Mouse (Mus musculus): Measurements from ENCODE around the gene Mapk1ip1.

The Mapk1ip1 gene

GRCm38 (mm10) chr7:138845544-138846391 is at the start of gene Mapk1ip1, which contains the start of gene Ppp2r2d:
TSS of gene Mapk1ip1 (minus strand) at chr7:138846273.
TSS of gene Ppp2r2d (plus strand) at chr7:138846079.
- CTCF ChIA-PET = interaction anchor here (1.0 kb wide), 1 partner anchor 62 kb away, joined by 3 read pairs; no protein-coding TSS in a partner anchor

- CTCF ChIA-PET = interaction anchor here (0.6 kb wide), 1 partner anchor 379 kb away, joined by 3 read pairs; no protein-coding TSS in a partner anchor
Measured at GRCm38 (mm10) chr7:138885365-138886289, 39.6 kb upstream of the Mapk1ip1 start.

DNA sequence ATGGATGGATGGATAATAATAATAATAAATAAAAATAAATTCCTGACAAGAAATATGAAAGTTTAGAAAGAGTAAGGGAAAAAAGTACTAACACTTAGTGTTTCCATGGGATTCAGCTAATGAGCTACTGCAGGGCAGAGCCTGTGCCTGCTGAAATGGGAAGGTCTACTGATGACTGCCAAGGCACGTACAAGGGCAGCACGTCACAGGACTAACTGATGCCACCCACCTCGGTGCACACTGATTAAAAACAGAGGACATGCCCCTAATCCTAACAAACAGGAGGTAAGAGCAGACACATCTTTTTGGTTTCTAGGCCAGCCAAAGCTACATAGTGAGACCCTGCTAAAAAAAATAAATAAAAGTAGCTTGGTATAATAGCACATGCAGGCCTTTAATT is 37.7 kb upstream of the Mapk1ip1 start:
- CTCF ChIA-PET = no interaction called here

DNA sequence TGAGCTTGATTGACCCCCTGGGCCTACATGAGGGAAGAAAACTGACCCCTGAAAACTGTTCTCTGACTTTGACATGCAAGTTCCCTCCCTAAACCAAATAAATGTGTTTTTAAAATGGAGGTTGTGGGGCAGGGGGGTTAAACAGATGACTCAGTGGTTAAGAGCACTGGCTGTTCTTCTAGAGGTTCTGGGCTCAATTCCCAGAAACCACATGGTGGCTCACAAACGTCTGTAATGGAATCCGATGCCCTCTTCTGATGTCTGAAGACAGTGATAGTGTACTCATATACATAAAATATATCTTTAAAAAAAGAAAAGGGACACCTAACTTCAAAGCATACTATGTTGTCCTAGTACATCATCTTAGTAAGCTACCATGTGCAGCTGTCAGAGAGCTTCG is 29.0 kb upstream of the Mapk1ip1 start:
- CTCF ChIA-PET = no interaction called here

DNA sequence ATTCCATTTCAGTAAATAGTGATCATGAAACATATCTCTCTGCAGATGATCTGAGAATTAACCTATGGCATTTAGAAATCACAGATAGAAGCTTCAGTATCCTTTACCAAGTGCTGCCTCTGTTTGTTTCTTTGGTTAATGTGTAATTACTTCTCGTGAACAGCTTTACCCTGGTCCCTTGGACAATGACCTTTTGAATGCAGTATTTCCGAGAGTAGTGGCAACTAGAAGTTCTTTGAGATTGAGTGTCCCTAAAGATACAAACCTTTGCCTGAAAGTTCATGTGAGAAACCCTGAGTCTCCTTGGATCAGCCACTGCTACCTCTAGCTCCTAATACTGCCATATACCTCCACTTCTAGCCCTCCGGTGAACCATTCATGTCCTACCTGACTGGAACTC is 26.9 kb upstream of the Mapk1ip1 start:
- CTCF ChIA-PET = no interaction called here

DNA sequence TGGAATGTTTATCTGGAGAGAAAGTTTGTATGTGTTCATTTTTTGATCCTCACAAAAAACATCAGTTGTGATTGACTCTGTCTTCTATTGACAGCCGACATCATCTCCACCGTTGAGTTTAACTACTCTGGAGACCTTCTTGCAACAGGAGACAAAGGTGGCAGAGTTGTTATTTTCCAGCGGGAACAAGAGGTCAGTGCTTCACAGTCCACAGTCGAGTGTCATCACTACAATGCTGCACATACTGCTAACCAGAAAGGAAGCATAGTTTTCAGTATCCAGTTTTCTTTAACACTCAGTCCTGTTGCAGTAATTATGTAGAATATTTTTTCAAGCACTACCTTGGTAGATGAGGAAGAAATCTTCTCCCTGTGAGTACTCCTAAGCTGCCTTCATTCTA is 22.2 kb upstream of the Mapk1ip1 start:
- CTCF ChIA-PET = no interaction called here

- CTCF ChIA-PET = no interaction called here
Measured at GRCm38 (mm10) chr7:138867286-138867685, 21.2 kb upstream of the Mapk1ip1 start.

DNA sequence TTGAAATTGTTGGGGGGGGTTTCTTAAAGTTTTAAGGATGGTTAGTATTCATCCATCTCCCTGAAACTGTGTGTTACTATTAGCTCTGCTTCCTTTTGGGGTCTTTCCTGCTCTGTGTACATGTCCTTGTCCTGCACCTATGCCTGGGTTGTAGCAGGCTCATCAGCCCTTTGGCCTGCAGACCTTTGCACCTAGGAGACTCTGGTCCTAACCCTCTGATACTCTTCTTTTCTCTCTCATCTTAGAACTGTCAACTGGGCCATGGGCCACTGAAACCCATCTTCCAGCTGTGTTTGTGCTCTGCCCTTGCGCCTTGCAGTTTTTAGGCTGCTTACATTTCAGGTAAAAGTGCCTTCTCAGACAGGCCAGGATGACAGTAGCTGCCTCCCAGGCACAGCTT is 18.7 kb upstream of the Mapk1ip1 start:
- CTCF ChIA-PET = no interaction called here

DNA sequence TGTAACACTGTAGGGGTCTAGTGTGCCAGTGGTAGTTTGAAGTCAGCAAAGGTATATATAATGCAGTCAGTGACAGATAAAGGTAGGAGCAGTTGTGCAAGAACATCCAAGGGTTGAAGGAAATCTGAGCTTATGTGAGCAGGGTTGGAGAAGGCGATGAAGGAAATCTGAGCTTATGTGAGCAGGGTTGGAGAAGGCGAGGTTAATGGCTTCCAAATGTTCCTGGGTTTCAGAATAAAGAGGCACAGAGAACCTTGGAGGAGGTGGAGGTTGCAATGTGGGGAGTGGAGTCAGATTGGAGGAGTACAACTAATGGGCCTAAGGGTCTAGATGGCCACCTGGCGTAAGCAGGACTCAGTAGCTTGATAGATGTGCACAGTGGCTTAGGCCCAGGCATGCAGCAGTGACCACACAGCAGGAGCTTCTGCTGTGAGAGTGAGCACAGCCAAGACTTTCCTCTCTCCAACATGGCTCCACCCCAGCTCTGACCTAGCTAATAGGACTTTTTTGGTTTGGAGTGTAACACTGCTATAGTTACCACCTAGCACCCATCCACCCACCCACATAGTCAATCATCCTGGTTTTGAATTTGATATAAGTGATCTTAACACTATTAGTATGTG is 18.0 kb upstream of the Mapk1ip1 start:
- CTCF ChIA-PET = no interaction called here

GRCm38 (mm10) chr7:138856670-138857069 is 10.6 kb upstream of the Mapk1ip1 start:
- CTCF ChIA-PET = no interaction called here

DNA sequence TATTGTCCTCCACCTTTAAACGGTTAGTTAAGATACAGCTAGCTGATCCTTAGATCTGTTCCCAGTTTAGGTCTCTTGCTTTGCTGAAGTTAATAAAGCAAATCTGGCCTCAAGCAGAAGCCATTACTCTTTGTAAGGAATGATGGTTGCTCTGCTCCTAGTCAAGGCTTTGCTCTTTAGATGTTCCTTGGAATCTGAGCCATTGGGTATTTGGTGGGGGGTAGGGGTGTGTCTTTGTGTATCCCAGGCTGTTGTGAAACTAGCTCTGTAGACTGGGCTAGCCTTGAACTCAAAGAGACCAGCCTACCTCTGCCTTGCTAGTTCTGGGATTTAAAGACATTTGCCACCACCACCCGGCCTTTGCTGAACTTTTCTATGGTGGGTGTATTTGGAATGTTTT is 8.1 kb upstream of the Mapk1ip1 start:
- CTCF ChIA-PET = no interaction called here

DNA sequence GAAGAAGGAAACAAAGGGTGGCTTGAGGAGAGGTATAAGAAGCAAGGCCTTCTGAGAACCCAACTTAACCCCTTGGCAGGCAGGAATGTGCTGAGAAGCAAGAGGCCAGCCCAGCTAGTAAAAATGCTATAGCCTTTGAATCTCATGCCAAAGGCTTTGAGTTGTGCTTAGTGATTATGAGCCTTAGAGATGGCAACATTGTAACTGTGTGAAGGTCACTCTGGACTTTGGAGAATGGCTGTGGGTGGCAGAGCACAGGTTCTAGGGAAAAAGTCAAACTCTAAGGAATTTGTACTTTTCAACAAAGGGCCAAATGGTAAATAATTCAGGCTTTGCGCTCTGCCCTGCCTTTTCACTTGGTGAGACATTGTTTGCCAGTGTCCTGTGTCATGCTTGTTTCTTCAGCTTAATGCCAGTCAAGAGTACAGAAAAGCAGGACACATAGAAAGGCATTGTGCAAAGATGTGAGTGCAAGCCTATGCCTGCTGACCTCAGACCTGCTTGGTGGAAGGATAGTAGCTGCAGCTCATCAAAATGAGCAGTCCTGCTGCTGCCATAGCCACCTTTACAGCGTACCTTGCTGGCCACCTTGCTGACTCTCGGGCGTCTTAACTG is 7.5 kb upstream of the Mapk1ip1 start:
- CTCF ChIA-PET = no interaction called here

GRCm38 (mm10) chr7:138850083-138850482 is 4.0 kb upstream of the Mapk1ip1 start:
- CTCF ChIA-PET = no interaction called here

DNA sequence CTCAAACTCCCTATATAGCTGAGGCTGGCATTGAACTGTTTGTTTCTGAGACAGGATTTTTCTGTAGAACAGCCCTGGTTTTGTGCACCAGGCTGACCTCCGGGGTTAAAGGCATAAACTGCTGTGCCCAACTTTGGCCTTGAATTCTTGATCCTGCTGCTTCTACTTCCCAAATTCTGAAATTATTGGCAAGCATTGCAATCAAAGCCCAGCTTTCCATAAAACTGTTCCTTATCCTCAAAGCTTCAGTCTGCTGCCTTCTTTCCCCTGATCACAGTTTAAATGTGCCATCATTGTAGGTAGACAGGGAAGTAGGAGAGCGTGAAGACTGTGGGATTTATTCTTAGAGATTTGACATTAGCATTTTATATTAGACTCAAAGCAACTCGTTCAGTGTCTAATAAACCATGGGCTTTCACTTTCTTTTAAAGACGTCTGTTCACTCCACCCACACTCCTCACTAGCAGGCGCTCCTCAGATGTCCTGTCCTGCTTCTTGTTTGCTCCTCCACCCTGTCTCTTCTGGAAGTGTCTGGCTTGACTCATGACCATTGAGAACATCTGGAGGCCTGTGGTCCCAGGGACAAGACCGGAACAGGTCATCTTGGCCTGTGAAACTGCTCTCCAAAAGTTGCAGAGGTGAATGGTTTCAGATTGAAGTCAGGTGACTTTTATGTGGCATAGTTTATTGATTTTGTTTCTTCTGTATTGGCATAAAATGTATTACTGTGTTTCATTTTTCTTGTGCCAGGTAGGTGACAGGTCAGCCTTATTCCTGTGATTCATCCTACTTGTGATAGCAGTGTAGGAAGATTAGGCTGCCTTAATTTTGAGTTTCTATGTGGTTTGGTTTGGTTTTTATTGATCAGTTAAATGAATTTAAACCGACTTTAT is 2.2 kb upstream of the Mapk1ip1 start:
- CTCF ChIA-PET = no interaction called here

DNA sequence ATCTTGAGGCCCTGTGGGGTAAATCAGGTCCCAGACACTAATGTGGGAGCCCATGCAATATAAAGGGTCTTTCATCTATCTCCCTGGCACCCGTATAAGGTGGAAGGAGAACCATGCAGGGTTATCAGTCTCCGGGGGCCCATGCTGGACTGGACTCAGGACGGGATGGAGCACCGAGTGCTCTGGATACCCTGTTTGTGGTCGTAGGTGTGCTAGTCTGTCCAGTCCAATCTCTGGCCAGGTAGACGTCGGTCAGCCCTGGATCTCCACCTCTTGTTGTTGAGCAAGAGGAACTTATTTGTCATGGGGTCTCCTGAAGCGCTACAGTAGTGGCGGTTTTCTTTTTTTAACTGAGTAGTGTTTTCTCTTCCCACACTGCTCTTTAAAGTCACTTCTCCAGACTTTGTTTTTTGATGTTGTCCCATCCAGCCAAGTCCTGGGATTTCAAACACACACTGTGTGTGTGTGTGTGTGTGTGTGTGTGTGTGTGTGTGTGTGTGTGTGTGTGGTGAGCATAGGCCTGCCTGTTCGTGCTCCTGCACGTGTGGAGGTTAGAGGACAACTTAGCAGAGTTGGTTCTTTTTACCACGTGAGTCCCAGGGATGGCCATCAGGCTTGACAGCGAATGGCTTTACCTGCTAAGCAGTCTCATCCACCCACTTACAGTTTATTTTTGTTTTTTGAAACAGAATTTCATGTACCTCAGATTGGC is 1.4 kb upstream of the Mapk1ip1 start:
- CTCF ChIA-PET = no interaction called here

DNA sequence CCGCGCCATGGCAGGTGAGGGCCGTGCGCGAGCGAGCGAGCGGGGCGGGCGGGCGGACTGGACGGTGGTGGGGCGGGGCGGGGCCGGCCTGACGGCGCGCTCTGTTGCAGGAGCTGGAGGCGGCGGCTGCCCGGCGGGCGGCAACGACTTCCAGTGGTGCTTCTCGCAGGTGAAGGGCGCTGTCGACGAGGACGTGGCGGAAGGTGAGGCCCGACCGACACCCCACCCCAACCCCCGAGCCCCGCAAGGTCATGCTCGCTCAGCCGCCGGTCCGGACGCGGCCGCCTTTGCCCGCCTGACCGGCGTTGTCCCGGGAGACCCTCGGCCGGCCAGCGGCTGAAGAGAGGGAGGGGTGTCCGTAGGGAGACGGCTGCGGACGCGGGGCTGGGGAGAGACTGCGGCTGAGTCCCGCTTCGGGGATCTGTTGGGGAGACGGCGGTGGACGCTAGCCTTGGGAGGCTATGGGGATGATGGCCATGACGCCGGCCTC is 474 bp upstream of the Mapk1ip1 start:
- CTCF ChIA-PET = no interaction called here

- CTCF ChIA-PET = interaction anchor here (1.0 kb wide), 1 partner anchor 62 kb away, joined by 3 read pairs; no protein-coding TSS in a partner anchor
Measured at GRCm38 (mm10) chr7:138845111-138845510, 962 bp downstream of the Mapk1ip1 start.

GRCm38 (mm10) chr7:138843421-138843820 is 2.7 kb downstream of the Mapk1ip1 start:
- CTCF ChIA-PET = interaction anchor here (0.6 kb wide), 1 partner anchor 259 kb away, joined by 3 read pairs; no protein-coding TSS in a partner anchor

- CTCF ChIA-PET = interaction anchor here (1.0 kb wide), 1 partner anchor 83 kb away, joined by 5 read pairs; no protein-coding TSS in a partner anchor
Measured at GRCm38 (mm10) chr7:138841436-138842151, 4.5 kb downstream of the Mapk1ip1 start.

All from spleen, embryonic (tissue).